Mouse (Mus musculus): ENCODE data around the gene Tent5a. TPM values are rescaled to one million over a fixed set of nuclear protein-coding genes. Genes with fewer than 3 reads are reported as not detected.

Gene Tent5a
- total RNA-seq (2014; rRNA removed), result 4.2 and 4.5 TPM in 2 replicates
- 3.5 and 3.7 TPM in 2 replicates for polyA plus RNA-seq (2015; fragmentation: Nextera tagmentation; extraction: Ambion mirVana)

DNA sequence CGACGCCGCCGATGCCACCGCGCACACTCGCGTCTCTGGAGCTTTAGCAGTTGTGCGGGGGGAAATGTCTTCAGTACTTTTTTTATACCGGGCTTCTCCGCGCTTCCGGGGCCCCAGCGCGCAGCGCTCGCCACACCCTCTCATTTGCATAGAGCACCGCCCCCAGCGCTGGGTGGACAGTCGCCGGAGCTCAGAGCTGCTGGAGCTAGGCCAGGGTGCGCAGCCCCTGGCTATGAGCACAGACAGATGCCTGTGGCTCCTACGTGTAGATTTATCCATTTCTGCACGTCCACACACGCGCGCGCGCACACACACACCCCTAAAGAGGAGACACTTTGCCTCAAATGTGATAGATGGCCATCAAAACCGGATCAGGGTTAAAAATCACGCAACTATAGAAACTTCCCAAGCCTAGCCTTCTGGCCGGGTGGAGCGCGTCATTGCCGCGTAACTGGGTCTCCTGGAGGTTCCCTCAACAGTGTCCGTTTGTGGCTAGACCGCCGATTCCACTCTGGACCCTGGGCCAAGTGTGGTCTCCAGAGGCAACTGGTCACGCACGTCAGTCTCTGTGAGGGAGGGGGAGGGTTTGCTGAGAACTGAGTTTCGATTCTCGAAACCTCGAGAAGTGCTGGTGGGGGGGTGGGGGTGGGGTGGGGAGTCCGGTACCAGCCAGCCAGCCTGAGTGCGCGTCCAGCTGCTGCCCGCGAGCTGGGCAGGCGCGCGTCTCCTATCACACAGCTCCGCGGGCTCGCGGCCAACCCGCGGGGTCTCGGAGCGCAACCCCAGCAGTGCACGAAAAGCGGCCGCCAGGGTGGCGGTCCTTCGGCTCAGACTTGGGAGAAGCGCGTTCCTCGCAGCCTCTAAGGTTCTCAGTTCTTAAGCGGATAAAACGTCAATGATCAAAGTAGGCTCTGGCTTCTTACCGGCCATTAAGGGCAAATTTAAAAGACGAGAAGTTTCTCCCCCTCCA lies at the start of gene Tent5a:
Tent5a (minus strand) TSS at position 107 of the 970 bp plus-strand sequence.
- peak within 1 kb of the TSS; percentile 51 for H3K9ac ChIP-seq (replicated peaks; ENCODE audit: low read length)
- H3K4me2 ChIP-seq (ENCODE audit: low read depth, low read length), result peak within 1 kb of the TSS; percentile 86
- H3K36me3 ChIP-seq (ENCODE audit: insufficient read depth, low read length), result no peaks in the 10 kb centered on the region
- H3K27me3 ChIP-seq (ENCODE audit: insufficient read depth, low read length), result no peaks in the 10 kb centered on the region
- under 1% methylated on average over 71 of the region's 72 CpGs for WGBS
- no peaks in the 10 kb centered on the region for H3K4me1 ChIP-seq (ENCODE audit: insufficient read depth, low read length)
- no peak for TF ChIP-seq CTCF (IDR thresholded peaks at IDR 0.05; ENCODE audit: low read depth)
- DNase-seq (ENCODE audit: low spot score) (peak; percentile 87), ATAC-seq (peak; percentile 90)
- H3K27ac ChIP-seq, result peak within 1 kb of the TSS; percentile 69; the same call in 1 of the 2 replicates
- H3K9me3 ChIP-seq (ENCODE audit: low read length), result no peaks in the 10 kb centered on the region
- peak within 1 kb of the TSS; percentile 62 for H3K4me3 ChIP-seq (ENCODE audit: low read length)

DNA sequence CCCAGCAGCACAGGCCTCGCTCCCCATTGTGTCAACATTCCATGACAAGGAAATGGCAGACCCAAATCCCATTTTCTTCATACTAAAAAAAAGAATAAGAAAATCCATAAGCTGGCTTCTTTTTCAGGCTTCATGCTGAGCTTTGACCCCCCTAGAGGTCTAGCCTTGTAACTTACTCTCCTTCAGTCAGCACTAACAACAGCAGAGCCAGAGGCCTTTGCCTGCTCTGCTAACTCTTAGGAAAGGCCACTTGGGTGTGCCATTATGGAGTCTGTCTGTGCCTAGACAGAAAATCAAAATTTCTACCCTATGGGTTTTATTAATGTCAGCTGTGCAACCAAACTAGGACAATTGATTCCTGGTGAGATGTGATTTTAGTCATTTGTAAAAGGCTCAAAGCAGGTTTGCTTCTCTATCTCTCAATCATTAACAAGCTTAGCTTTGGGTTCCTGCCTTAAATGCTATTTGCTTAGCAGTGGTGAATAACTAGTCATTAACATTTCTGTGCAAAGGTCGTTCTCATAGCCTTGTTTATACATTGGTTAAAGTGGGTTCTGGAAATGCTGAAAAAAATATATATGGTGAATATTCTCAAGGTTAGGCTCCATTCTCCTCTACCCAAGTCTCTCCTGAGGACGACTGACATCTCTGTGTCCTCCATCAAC lies 49.6 kb upstream of the Tent5a start:
- Histone ChIP-seq H3K27me3 (ENCODE audit: insufficient read depth, low read length) (no peaks in the 10 kb centered on the region), H3K4me2 (ENCODE audit: low read depth, low read length) (no peak overlapping the region), H3K36me3 (ENCODE audit: insufficient read depth, low read length) (no peaks in the 10 kb centered on the region), H3K27ac (no peak overlapping the region), H3K4me3 (ENCODE audit: low read length) (no peak overlapping the region), H3K4me1 (ENCODE audit: insufficient read depth, low read length) (no peaks in the 10 kb centered on the region), H3K9me3 (ENCODE audit: low read length) (no peaks in the 10 kb centered on the region), H3K9ac (replicated peaks; ENCODE audit: low read length) (no peak overlapping the region)
- no peak for DNase-seq (ENCODE audit: low spot score)
- no peak for TF ChIP-seq CTCF (IDR thresholded peaks at IDR 0.05; ENCODE audit: low read depth)
- 82% methylated on average over 3 of the region's 3 CpGs for WGBS
- no peak for ATAC-seq

DNA sequence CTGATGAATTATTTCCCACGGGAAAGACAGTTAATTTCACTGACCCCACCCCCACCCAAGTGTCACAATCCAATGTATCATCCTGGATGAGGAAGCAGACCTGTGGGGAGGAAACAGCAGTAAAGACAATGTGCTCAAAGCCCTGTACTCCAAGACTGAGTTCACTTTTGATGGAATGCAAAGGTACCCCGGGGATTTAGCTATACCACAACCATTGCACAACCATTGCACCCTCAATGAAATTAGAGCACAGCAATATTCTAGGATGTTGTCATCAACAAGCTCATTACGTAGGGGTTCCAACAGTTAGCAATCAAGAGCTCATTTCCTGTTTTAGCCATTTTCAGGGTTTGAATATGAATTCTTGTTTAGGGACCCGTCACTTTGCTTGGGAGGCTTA lies 48.0 kb upstream of the Tent5a start:
- WGBS, result 87% methylated on average over 4 of the region's 4 CpGs

GRCm38 (mm10) chr9:85372034-85372433 lies 44.9 kb upstream of the Tent5a start:
- H3K4me3 ChIP-seq (ENCODE audit: low read length), result no peak overlapping the region
- no peak for DNase-seq (ENCODE audit: low spot score)
- H3K9ac ChIP-seq (replicated peaks; ENCODE audit: low read length), result no peak overlapping the region
- no peaks in the 10 kb centered on the region for H3K4me1 ChIP-seq (ENCODE audit: insufficient read depth, low read length)
- no peaks in the 10 kb centered on the region for H3K36me3 ChIP-seq (ENCODE audit: insufficient read depth, low read length)
- 68% methylated on average over 1 of the region's 1 CpGs for WGBS
- no peaks in the 10 kb centered on the region for H3K27me3 ChIP-seq (ENCODE audit: insufficient read depth, low read length)
- no peak overlapping the region for H3K4me2 ChIP-seq (ENCODE audit: low read depth, low read length)
- no peak overlapping the region for H3K27ac ChIP-seq
- no peak for TF ChIP-seq CTCF (IDR thresholded peaks at IDR 0.05; ENCODE audit: low read depth)
- ATAC-seq, result no peak
- H3K9me3 ChIP-seq (ENCODE audit: low read length), result no peaks in the 10 kb centered on the region

More for the DNA sequence above, 48.0 kb upstream of the Tent5a start:
- Histone ChIP-seq H3K4me1 (ENCODE audit: insufficient read depth, low read length) (no peaks in the 10 kb centered on the region), H3K4me2 (ENCODE audit: low read depth, low read length) (no peak overlapping the region), H3K27ac (no peak overlapping the region), H3K36me3 (ENCODE audit: insufficient read depth, low read length) (no peaks in the 10 kb centered on the region), H3K9ac (replicated peaks; ENCODE audit: low read length) (no peak overlapping the region), H3K4me3 (ENCODE audit: low read length) (no peak overlapping the region), H3K27me3 (ENCODE audit: insufficient read depth, low read length) (no peaks in the 10 kb centered on the region), H3K9me3 (ENCODE audit: low read length) (no peaks in the 10 kb centered on the region)
- ATAC-seq (no peak), DNase-seq (ENCODE audit: low spot score) (no peak)
- no peak for TF ChIP-seq CTCF (IDR thresholded peaks at IDR 0.05; ENCODE audit: low read depth)

- no peak overlapping the region for H3K4me2 ChIP-seq (ENCODE audit: low read depth, low read length)
- no peaks in the 10 kb centered on the region for H3K9me3 ChIP-seq (ENCODE audit: low read length)
- no peak for TF ChIP-seq CTCF (IDR thresholded peaks at IDR 0.05; ENCODE audit: low read depth)
- no peaks in the 10 kb centered on the region for H3K4me1 ChIP-seq (ENCODE audit: insufficient read depth, low read length)
- ATAC-seq, result no peak
- no peak overlapping the region for H3K4me3 ChIP-seq (ENCODE audit: low read length)
- H3K9ac ChIP-seq (replicated peaks; ENCODE audit: low read length), result no peak overlapping the region
- 94% methylated on average over 5 of the region's 5 CpGs for WGBS
- no peak overlapping the region for H3K27ac ChIP-seq
- no peaks in the 10 kb centered on the region for H3K27me3 ChIP-seq (ENCODE audit: insufficient read depth, low read length)
- no peaks in the 10 kb centered on the region for H3K36me3 ChIP-seq (ENCODE audit: insufficient read depth, low read length)
- no peak for DNase-seq (ENCODE audit: low spot score)
Observed at GRCm38 (mm10) chr9:85369512-85369911, 42.4 kb upstream of the Tent5a start.

- H3K36me3 ChIP-seq (ENCODE audit: insufficient read depth, low read length), result no peaks in the 10 kb centered on the region
- no peak overlapping the region for H3K9ac ChIP-seq (replicated peaks; ENCODE audit: low read length)
- no peak overlapping the region for H3K4me2 ChIP-seq (ENCODE audit: low read depth, low read length)
- no peak for DNase-seq (ENCODE audit: low spot score)
- TF ChIP-seq CTCF (IDR thresholded peaks at IDR 0.05; ENCODE audit: low read depth), result no peak
- no peaks in the 10 kb centered on the region for H3K27me3 ChIP-seq (ENCODE audit: insufficient read depth, low read length)
- no peaks in the 10 kb centered on the region for H3K9me3 ChIP-seq (ENCODE audit: low read length)
- 86% methylated on average over 7 of the region's 7 CpGs for WGBS
- ATAC-seq, result no peak
- no peak overlapping the region for H3K27ac ChIP-seq
- no peaks in the 10 kb centered on the region for H3K4me1 ChIP-seq (ENCODE audit: insufficient read depth, low read length)
- no peak overlapping the region for H3K4me3 ChIP-seq (ENCODE audit: low read length)
Observed at GRCm38 (mm10) chr9:85357154-85357860, 30.2 kb upstream of the Tent5a start.
